Mouse (Mus musculus): ENCODE data around the gene Mt1. TPM values are rescaled to one million over a fixed set of nuclear protein-coding genes. Genes with fewer than 3 reads are reported as not detected.

The Mt1 gene
- total RNA-seq, 2 experiments from 2014 or later = 59.6 to 63.6 TPM

DNA sequence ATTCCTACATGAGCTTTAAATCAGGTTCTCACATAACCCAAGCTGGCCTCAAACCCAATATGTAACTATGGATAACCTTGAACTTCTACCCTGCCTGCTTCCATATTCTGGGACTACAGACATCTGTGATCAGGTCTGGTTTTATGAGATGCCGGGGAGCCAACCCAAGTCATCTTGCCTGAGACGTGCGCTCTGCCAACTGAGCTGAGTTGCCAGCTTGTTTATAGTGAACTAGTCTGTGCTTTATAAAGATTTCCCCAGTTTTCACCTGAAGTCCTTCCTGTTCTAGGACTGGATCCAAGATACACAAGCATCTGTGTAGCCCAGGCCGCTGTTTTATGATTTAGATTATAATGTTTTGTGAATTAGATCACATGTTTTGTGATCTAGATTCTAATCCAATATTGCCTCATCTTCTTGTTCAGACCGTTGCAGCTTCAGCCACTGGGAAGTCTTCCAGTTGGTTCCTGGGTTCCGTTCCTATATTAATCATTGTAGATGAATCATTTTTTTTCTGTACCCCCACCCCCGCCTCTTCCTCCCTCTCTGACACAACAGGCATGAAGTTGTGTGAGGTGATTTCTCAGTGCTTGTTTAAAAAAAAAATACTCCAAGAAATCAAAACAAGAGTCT, 15.8 kb downstream of the Mt1 start:
- no peak for ATAC-seq (replicated peaks; ENCODE audit: low FRiP score, poor library complexity, severe bottlenecking)

DNA sequence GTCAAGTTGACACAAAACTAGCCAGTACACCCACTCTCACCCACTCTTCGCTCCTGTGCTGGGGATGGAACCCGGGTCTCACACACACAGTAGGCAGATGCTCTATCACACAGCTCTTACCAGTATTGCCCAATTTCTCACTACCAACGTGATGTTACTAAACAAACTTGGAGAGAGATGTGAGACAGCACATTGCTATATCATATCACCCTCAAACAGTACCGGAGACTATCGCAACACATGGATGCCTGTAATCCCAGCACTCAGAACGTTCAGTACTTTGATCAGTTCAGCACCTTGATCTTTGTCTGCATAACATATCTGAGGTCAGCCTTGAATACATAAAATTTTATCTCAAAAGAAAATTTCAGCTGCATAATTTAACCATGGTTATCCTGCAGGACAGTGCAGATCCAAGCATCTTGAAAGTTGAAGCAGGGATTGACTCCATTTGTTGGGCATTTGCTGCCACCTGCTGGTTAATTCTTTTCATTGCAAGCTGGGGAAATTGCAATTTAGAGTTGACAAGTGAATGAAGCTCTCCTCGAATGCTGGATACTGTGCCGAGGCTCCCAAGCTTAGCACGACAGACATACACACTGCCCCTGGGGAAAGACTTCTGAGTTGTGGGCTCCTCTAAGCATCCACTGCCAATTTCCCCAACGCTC, 20.5 kb downstream of the Mt1 start:
- peak; percentile 84 for ATAC-seq (replicated peaks; ENCODE audit: low FRiP score, poor library complexity, severe bottlenecking)

GRCm38 (mm10) chr8:94204043-94204442, 25.2 kb downstream of the Mt1 start:
- ATAC-seq (replicated peaks; ENCODE audit: low FRiP score, poor library complexity, severe bottlenecking) = no peak

GRCm38 (mm10) chr8:94205736-94206135, 26.9 kb downstream of the Mt1 start:
- peak; percentile 92 for ATAC-seq (replicated peaks; ENCODE audit: low FRiP score, poor library complexity, severe bottlenecking)

- ATAC-seq (replicated peaks; ENCODE audit: low FRiP score, poor library complexity, severe bottlenecking) = no peak
Measured at GRCm38 (mm10) chr8:94206256-94206655, 27.4 kb downstream of the Mt1 start.

DNA sequence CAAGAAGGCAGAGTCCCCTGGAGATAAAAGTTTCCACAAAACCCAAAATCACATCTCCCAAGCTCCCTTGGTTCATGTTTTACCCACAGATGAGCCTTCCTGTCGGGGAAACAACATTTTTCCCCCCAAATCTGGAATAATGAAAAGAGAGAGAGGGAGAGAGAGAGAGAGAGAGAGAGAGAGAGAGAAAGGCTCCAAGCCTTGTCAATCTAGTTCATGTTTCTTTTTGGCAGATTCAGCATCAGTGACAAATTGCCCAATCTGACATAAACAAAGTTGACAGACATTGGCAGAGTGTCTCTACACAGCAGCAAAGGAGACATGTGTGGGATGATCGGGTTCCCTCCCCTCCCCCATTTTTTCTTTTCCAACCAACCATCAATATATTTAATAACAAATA, 28.6 kb downstream of the Mt1 start:
- no peak for ATAC-seq (replicated peaks; ENCODE audit: low FRiP score, poor library complexity, severe bottlenecking)

GRCm38 (mm10) chr8:94209639-94210038, 30.8 kb downstream of the Mt1 start:
- no peak for ATAC-seq (replicated peaks; ENCODE audit: low FRiP score, poor library complexity, severe bottlenecking)

- no peak for ATAC-seq (replicated peaks; ENCODE audit: low FRiP score, poor library complexity, severe bottlenecking)
Measured at GRCm38 (mm10) chr8:94210225-94210624, 31.3 kb downstream of the Mt1 start.

DNA sequence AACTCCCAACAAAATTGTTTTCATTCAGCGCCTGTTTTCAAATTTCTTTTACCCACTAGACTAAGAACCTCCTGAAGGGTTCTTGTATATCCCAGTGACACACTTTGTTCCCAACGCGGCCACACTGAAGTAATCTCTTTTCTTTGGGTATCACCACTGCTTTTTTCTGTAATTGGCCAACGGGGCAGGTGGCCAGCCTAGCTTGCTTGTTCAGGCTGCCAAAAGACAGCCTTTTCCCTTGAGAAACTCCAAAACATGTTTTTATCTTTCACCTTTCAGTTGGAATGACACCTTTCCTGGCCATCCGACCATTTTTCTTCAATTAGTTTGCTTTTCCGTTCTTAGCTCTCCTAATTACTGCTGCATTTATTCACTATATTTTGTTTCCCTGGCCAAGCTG, 34.9 kb downstream of the Mt1 start:
- ATAC-seq (replicated peaks; ENCODE audit: low FRiP score, poor library complexity, severe bottlenecking) = no peak

DNA sequence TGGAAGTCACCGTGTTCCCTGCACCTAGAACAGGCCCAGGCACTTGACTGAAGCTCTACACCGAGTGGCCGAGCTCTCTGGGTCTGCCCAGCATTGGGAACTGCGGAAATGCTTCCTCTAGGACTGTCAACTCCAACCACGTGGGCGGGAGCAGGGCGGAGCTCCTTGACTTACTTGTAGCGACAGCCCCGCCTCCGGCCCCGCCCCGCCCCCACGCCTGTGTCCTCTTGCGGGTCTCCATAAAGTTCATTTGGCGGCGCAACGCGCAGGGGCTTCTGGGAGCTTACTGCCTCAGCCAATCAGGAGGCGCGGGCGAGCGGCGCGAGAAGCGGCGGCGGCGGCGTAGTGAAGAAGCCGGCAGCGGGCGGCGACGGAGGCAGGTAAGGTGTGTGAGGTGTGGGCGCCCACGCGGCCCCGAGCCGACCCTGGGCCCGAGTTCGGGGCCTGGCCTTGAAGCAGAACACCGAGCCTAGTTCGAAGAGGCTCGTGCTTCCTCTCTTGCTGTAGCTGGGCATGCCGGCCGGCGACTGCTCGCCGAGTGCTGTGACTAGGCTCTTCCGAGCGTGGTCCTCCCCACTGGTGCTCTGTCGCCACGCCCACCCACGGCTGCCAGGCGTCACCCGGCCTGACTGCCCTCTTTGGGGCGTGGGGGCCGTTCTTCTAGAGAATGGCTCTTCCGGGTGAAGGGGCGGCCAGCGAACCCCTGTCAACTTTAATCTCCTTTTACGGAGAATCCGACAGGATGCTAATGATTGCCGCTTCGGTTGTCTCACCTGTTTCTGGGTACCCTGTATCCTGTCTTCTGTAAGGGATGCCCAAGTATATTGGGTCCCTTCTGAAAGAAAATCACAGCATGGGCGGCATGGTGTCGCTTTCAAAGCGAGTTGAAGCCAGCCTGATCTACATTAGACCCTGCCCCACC, 35.6 kb downstream of the Mt1 start, which contains the start of gene Nup93:
TSS of gene Nup93 (plus strand) at position 313 of the 922 bp plus-strand sequence.
- peak; percentile 96 for ATAC-seq (replicated peaks; ENCODE audit: low FRiP score, poor library complexity, severe bottlenecking)

DNA sequence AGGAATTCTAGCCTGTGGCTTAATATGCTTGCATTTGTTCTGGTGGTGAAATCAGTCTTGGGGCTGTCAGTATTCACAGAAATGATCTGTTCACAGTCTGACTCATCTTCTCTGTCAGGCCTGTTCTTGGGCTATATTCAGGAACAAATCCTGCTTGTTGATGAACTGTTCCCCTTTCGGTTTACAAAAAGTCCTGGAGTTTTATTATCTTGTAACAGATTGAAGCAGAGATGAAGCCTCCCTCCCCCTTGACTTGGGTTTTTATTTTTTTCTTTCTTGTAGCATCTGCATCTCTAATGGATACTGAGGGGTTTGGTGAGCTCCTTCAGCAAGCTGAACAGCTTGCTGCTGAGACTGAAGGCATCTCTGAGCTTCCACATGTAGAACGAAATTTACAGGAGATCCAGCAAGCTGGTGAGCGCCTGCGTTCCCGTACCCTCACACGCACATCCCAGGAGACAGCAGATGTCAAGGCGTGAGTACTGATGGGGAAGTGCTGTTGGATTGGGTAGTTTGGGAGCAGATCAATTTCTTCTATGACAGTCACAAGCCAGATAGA, 48.6 kb downstream of the Mt1 start:
- ATAC-seq (replicated peaks; ENCODE audit: low FRiP score, poor library complexity, severe bottlenecking) = no peak

Other genes with a start within 250 kb of the Mt1 start
- gene Amfr, start 166.2 kb upstream of the Mt1 start, total RNA-seq (2015; ENCODE audit: low replicate concordance) = 14.2 and 30.7 TPM in 2 replicates
- 46.3 and 50.1 TPM in 2 replicates for gene Amfr, start 166.2 kb upstream of the Mt1 start, total RNA-seq (2017; ENCODE audit: low replicate concordance)
- gene Nudt21, start 142.1 kb upstream of the Mt1 start, total RNA-seq (2015; ENCODE audit: low replicate concordance) = 30.9 and 43.6 TPM in 2 replicates
- 23.6 and 23.7 TPM in 2 replicates for gene Nudt21, start 142.1 kb upstream of the Mt1 start, total RNA-seq (2017; ENCODE audit: low replicate concordance)
- 1.7 and 6.7 TPM in 2 replicates for gene Ogfod1, start 141.9 kb upstream of the Mt1 start, total RNA-seq (2015; ENCODE audit: low replicate concordance)
- 2.0 and 2.5 TPM in 2 replicates for gene Ogfod1, start 141.9 kb upstream of the Mt1 start, total RNA-seq (2017; ENCODE audit: low replicate concordance)
- gene Bbs2, start 80.2 kb upstream of the Mt1 start, total RNA-seq (2015; ENCODE audit: low replicate concordance) = 0.58 and 4.4 TPM in 2 replicates
- 2.2 and 9.0 TPM in 2 replicates for gene Bbs2, start 80.2 kb upstream of the Mt1 start, total RNA-seq (2017; ENCODE audit: low replicate concordance)
- not detected in 2 replicates for gene Mt4, start 41.9 kb upstream of the Mt1 start, total RNA-seq (2015; ENCODE audit: low replicate concordance)
- gene Mt4, start 41.9 kb upstream of the Mt1 start, total RNA-seq (2017; ENCODE audit: low replicate concordance) = not detected in 2 replicates
- gene Mt3, start 26.5 kb upstream of the Mt1 start, total RNA-seq (2015; ENCODE audit: low replicate concordance) = not detected in 2 replicates
- gene Mt3, start 26.5 kb upstream of the Mt1 start, total RNA-seq (2017; ENCODE audit: low replicate concordance) = not detected in 2 replicates
- 17.7 and 46.2 TPM in 2 replicates for gene Mt2, start 6.4 kb upstream of the Mt1 start, total RNA-seq (2015; ENCODE audit: low replicate concordance)
- 11.3 and 34.4 TPM in 2 replicates for gene Mt2, start 6.4 kb upstream of the Mt1 start, total RNA-seq (2017; ENCODE audit: low replicate concordance)
- gene Nup93, start 35.5 kb downstream of the Mt1 start, total RNA-seq (2015; ENCODE audit: low replicate concordance) = 6.5 and 6.9 TPM in 2 replicates
- gene Nup93, start 35.5 kb downstream of the Mt1 start, total RNA-seq (2017; ENCODE audit: low replicate concordance) = 8.6 and 11.0 TPM in 2 replicates
- 2.5 TPM in 1 of 2 replicates, not detected in the other for gene Slc12a3, start 150.1 kb downstream of the Mt1 start, total RNA-seq (2015; ENCODE audit: low replicate concordance)
- gene Slc12a3, start 150.1 kb downstream of the Mt1 start, total RNA-seq (2017; ENCODE audit: low replicate concordance) = 0.34 TPM in 1 of 2 replicates, not detected in the other
- gene Herpud1, start 207.4 kb downstream of the Mt1 start, total RNA-seq (2015; ENCODE audit: low replicate concordance) = 52.1 and 56.6 TPM in 2 replicates
- gene Herpud1, start 207.4 kb downstream of the Mt1 start, total RNA-seq (2017; ENCODE audit: low replicate concordance) = 60.9 and 70.5 TPM in 2 replicates

All from erythroblast, adult 5-6 weeks (primary cell).